Mouse (Mus musculus): ENCODE measurements around the gene Tmem59. TPM values are rescaled to one million over a fixed set of nuclear protein-coding genes. Genes with fewer than 3 reads are reported as not detected.

Gene Tmem59
- polyA plus RNA-seq, 1 experiment = 147 TPM

DNA sequence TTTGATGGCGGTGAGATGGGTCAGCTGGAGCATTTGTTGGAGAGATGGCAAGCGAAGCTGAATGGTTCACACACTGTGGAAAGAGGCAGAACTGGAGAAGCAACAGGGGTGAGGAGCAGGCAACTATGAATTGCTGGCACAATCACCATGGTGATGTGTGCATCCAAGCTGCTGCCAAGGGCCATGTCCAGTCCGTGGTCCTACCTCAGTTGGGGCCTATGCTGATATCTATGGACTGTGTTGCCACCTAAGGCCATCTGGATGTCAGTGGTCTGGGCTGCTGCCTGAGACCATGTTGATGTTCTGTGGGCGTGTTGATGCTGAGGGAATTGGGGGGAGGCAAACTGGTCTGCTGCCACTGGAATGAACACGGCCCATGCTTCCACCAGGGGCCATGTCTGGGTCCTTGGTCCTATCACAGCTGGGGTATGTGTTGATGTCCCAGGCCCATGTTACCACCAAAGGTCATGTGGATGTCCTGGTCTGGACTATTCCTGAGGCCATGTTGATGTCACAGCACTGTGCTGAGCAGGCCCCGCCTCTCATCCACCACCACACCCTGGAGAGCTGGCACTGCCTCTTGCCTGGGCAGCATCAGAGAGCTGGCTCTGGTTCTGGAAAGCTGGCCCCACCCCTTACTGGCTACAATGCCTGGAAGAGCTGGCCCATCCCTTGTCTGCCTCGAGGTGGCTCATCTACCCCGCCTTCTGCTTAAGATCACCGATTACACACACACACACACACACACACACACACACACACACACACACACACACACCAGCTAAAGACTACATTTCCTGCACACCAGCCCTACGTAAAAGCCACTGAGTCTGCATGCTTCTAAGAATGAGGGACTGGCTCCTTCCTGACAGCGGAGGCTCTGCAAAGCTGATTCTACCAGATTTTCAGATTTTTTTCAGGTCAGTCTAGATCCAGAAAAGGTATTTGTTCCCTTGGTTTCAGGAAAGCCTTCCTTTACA is 45.3 kb downstream of the Tmem59 start:
- TF ChIP-seq GATA1 (IDR thresholded peaks at IDR 0.05; ENCODE audit: borderline replicate concordance, low read length) (no peak), FLI1 (IDR thresholded peaks at IDR 0.05; ENCODE audit: low read length) (no peak)

DNA sequence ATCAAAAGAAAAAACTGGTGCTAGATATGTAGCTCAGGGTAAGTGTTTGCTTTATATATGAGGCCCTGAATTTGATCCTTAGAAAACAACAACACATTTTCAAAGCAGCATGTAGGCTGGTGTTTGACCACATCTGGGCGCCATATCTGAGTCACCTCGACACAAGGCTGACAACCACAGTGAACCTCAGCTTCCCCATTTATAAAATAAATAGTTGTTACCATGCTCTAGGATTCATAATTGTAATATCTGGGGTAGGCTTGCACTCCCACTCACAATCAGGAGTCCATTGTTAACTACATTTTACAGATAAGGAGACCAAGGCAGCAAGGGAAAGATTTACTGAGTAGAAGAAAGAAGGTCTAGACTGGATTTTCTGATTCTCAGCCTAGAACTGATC is 48.1 kb downstream of the Tmem59 start:
- TF ChIP-seq FLI1 (IDR thresholded peaks at IDR 0.05; ENCODE audit: low read length) = no peak
- TF ChIP-seq GATA1 (IDR thresholded peaks at IDR 0.05; ENCODE audit: borderline replicate concordance, low read length) = no peak
- H3K36me3 ChIP-seq (replicated peaks; ENCODE audit: low read length) = peaks cover 2% of the 10 kb centered on the region
- H3K4me3 ChIP-seq (replicated peaks) = no peak overlapping the region
- peaks cover 12% of the 10 kb centered on the region for H3K27me3 ChIP-seq (replicated peaks)
- peaks cover 23% of the 10 kb centered on the region for H3K4me1 ChIP-seq
- H3K9me3 ChIP-seq = no peaks in the 10 kb centered on the region

More for the DNA sequence above, 45.3 kb downstream of the Tmem59 start:
- no peak overlapping the region for H3K4me3 ChIP-seq (replicated peaks)
- H3K4me1 ChIP-seq = peaks cover 23% of the 10 kb centered on the region
- H3K27me3 ChIP-seq (replicated peaks) = peaks cover 14% of the 10 kb centered on the region
- no peaks in the 10 kb centered on the region for H3K9me3 ChIP-seq
- no peaks in the 10 kb centered on the region for H3K36me3 ChIP-seq (replicated peaks; ENCODE audit: low read length)

- TF ChIP-seq GATA1 (IDR thresholded peaks at IDR 0.05; ENCODE audit: borderline replicate concordance, low read length) = no peak
- TF ChIP-seq FLI1 (IDR thresholded peaks at IDR 0.05; ENCODE audit: low read length) = no peak
- Histone ChIP-seq H3K4me3 (replicated peaks) (no peak overlapping the region), H3K36me3 (replicated peaks; ENCODE audit: low read length) (peaks cover 58% of the 10 kb centered on the region), H3K4me1 (no peaks in the 10 kb centered on the region), H3K27me3 (replicated peaks) (peaks cover 1% of the 10 kb centered on the region), H3K9me3 (no peaks in the 10 kb centered on the region)
These were observed 54.0 kb downstream of the Tmem59 start for GRCm38 (mm10) chr4:107232219-107232618.

- no peaks in the 10 kb centered on the region for H3K27me3 ChIP-seq (replicated peaks)
- TF ChIP-seq GATA1 (IDR thresholded peaks at IDR 0.05; ENCODE audit: borderline replicate concordance, low read length) = no peak
- no peak for TF ChIP-seq FLI1 (IDR thresholded peaks at IDR 0.05; ENCODE audit: low read length)
- peaks cover 92% of the 10 kb centered on the region for H3K36me3 ChIP-seq (replicated peaks; ENCODE audit: low read length)
- no peaks in the 10 kb centered on the region for H3K9me3 ChIP-seq
- peaks cover 5% of the 10 kb centered on the region; the same call in 1 of the 2 replicates for H3K4me1 ChIP-seq
- no peak overlapping the region for H3K4me3 ChIP-seq (replicated peaks)
These were observed 60.1 kb downstream of the Tmem59 start for GRCm38 (mm10) chr4:107238253-107238652.

DNA sequence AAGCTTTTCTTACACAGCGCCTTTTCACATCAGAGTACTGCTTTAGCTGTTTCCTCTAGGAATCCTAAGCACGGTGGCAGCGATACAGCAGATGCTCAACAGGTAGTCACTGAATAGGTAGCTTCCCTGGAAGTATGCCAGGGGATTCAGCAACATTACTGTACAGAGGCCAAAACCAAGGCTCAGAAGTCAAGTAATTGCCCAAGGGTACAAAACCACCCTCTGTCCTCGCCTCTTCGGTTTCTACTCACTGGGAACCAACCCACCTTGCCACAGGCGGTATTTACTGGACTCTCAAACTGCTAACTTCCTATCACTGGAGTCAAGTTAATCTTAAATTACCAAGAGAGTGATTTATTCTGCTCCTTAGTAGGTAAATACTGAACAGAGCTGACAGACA is 62.0 kb downstream of the Tmem59 start:
- no peaks in the 10 kb centered on the region for H3K9me3 ChIP-seq
- H3K36me3 ChIP-seq (replicated peaks; ENCODE audit: low read length) = peaks cover 89% of the 10 kb centered on the region
- TF ChIP-seq GATA1 (IDR thresholded peaks at IDR 0.05; ENCODE audit: borderline replicate concordance, low read length) = no peak
- TF ChIP-seq FLI1 (IDR thresholded peaks at IDR 0.05; ENCODE audit: low read length) = no peak
- H3K27me3 ChIP-seq (replicated peaks) = no peaks in the 10 kb centered on the region
- peaks cover 19% of the 10 kb centered on the region for H3K4me1 ChIP-seq
- H3K4me3 ChIP-seq (replicated peaks) = no peak overlapping the region

DNA sequence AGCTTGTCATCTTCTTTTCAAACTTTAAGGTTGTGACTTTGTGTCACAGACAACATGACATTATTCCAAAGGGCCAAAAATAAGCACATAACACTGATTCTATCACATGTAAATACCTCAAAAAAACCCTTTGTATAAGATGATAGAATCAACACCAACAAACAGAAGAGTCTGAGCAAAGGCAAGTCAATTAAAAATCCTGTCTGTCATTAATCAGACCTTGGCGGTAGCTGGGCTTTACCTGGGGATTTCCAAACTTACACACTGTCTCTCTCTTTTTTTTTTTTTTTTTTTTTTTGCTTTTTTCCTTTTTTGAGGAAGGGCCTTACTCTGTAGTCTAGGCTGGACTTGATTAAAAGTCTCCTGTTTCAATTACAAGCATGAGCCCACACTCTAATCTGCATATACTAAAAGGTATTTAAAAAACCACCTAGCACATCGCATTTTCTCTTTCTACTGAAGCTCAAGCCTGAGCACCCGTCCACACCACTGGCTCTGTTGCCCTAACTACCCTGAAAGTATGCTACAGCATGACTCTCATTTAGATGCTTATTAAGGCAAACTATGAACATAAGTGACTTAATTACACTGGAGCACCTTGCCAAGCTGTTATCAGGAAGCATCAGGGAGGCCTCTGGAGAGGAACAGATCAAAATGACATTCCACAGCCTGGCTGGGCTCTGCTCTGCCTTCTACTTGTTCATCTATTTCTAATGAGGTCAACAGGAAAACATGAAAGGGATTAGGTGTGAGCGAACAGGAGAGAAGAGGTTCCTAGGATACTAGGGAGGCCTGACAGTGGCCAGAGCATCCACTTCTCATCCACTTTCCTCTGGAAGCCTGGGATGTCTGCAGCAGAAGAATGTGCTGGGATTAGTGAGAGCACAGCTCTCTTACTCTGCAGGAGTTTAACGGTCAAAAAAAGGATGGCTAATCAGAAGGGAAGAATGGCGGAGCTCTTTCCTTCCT is 65.5 kb downstream of the Tmem59 start:
- TF ChIP-seq GATA1 (IDR thresholded peaks at IDR 0.05; ENCODE audit: borderline replicate concordance, low read length) (no peak), FLI1 (IDR thresholded peaks at IDR 0.05; ENCODE audit: low read length) (no peak)
- Histone ChIP-seq H3K4me3 (replicated peaks) (no peak overlapping the region), H3K36me3 (replicated peaks; ENCODE audit: low read length) (peaks cover 69% of the 10 kb centered on the region), H3K4me1 (peaks cover 44% of the 10 kb centered on the region), H3K9me3 (no peaks in the 10 kb centered on the region), H3K27me3 (replicated peaks) (no peaks in the 10 kb centered on the region)

DNA sequence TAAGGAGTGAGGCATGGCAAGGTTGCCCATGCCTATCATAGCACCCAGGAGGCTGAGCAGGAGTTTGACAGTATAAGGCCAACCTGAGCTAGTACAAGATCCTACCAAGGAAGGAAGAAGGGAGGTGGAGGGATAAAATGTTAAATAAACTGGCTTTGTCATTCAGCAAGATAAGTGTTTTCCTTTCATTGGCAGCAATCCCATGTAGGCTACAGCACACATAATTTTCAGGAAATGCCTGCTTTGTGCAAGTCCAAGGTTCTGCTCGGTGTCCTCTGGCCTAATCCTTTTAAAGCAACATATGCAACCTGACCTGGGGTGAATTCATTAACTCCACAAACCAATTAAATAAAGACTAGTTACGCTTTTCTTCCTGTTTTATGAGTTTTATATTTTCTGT is 67.2 kb downstream of the Tmem59 start:
- Histone ChIP-seq H3K36me3 (replicated peaks; ENCODE audit: low read length) (peaks cover 53% of the 10 kb centered on the region), H3K4me3 (replicated peaks) (no peak overlapping the region), H3K27me3 (replicated peaks) (no peaks in the 10 kb centered on the region), H3K4me1 (peaks cover 61% of the 10 kb centered on the region), H3K9me3 (no peaks in the 10 kb centered on the region)
- TF ChIP-seq GATA1 (IDR thresholded peaks at IDR 0.05; ENCODE audit: borderline replicate concordance, low read length) = no peak
- TF ChIP-seq FLI1 (IDR thresholded peaks at IDR 0.05; ENCODE audit: low read length) = no peak

- no peak for TF ChIP-seq GATA1 (IDR thresholded peaks at IDR 0.05; ENCODE audit: borderline replicate concordance, low read length)
- TF ChIP-seq FLI1 (IDR thresholded peaks at IDR 0.05; ENCODE audit: low read length) = no peak
- Histone ChIP-seq H3K4me3 (replicated peaks) (no peak overlapping the region), H3K27me3 (replicated peaks) (no peaks in the 10 kb centered on the region), H3K4me1 (peaks cover 67% of the 10 kb centered on the region), H3K36me3 (replicated peaks; ENCODE audit: low read length) (peaks cover 48% of the 10 kb centered on the region), H3K9me3 (no peaks in the 10 kb centered on the region)
These were observed 67.8 kb downstream of the Tmem59 start for GRCm38 (mm10) chr4:107246040-107246439.

- H3K4me3 ChIP-seq (replicated peaks) = no peak overlapping the region
- H3K27me3 ChIP-seq (replicated peaks) = no peaks in the 10 kb centered on the region
- no peak for TF ChIP-seq GATA1 (IDR thresholded peaks at IDR 0.05; ENCODE audit: borderline replicate concordance, low read length)
- no peak for TF ChIP-seq FLI1 (IDR thresholded peaks at IDR 0.05; ENCODE audit: low read length)
- peaks cover 77% of the 10 kb centered on the region for H3K4me1 ChIP-seq
- H3K9me3 ChIP-seq = no peaks in the 10 kb centered on the region
- H3K36me3 ChIP-seq (replicated peaks; ENCODE audit: low read length) = peaks cover 37% of the 10 kb centered on the region
These were observed 68.9 kb downstream of the Tmem59 start for GRCm38 (mm10) chr4:107247110-107247509.
